Mouse (Mus musculus): ENCODE measurements at regions not wholly inside any gene's neighbourhood (a gene's known extent, or its start where the extent isn't known, plus 50 kb on each side); places are given as distances from the start of the nearest gene placed in this dataset.

DNA sequence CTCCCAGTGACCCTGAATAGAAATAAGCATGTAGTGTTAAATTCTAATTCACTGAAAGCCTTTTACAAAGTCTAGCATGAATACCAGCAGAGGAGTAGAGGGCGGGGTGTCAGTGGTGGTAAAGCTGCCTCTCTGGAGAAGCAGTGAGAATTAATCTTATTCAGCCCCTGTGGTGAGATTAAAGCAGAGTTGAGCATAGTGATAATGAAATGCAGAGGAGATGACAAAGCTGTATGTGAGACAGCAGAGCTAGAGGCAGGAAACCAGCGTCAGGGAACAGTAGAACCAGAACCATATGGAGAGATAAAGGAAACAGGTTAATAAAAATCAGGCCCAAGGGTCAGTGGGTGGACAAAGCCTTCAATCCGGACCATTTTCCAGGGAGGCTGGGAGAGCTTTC is 1827.2 kb downstream of the Poteg start:
- H3K4me1 ChIP-seq (replicated peaks), result peaks cover 8% of the 10 kb centered on the region; the same call in 1 of the 2 replicates
- WGBS, result 24% methylated on average over 3 of the region's 3 CpGs
- H3K27ac ChIP-seq, result no peak overlapping the region
- no peaks in the 10 kb centered on the region for H3K9me3 ChIP-seq
- H3K36me3 ChIP-seq, result no peaks in the 10 kb centered on the region
- no peak overlapping the region for H3K4me3 ChIP-seq
- no peak for DNase-seq (ENCODE audit: low spot score)
- no peaks in the 10 kb centered on the region for H3K27me3 ChIP-seq (ENCODE audit: insufficient read depth, poor library complexity, severe bottlenecking)

GRCm38 (mm10) chr8:29278711-29279110 is 1831.2 kb downstream of the Poteg start:
- DNase-seq (ENCODE audit: low spot score), result no peak
- Histone ChIP-seq H3K9me3 (no peaks in the 10 kb centered on the region), H3K36me3 (no peaks in the 10 kb centered on the region), H3K27me3 (ENCODE audit: insufficient read depth, poor library complexity, severe bottlenecking) (no peaks in the 10 kb centered on the region), H3K27ac (no peak overlapping the region), H3K4me1 (replicated peaks) (peaks cover 8% of the 10 kb centered on the region; the same call in 1 of the 2 replicates), H3K4me3 (no peak overlapping the region)
- WGBS, result 87% methylated on average over 2 of the region's 2 CpGs

- Histone ChIP-seq H3K27ac (no peak overlapping the region), H3K4me1 (replicated peaks) (peaks cover 8% of the 10 kb centered on the region; the same call in 1 of the 2 replicates), H3K4me3 (no peak overlapping the region), H3K36me3 (no peaks in the 10 kb centered on the region), H3K9me3 (no peaks in the 10 kb centered on the region), H3K27me3 (ENCODE audit: insufficient read depth, poor library complexity, severe bottlenecking) (no peaks in the 10 kb centered on the region)
- DNase-seq (ENCODE audit: low spot score), result no peak
- 43% methylated on average over 3 of the region's 3 CpGs for WGBS
These were observed 1831.8 kb downstream of the Poteg start for GRCm38 (mm10) chr8:29279276-29279675.

DNA sequence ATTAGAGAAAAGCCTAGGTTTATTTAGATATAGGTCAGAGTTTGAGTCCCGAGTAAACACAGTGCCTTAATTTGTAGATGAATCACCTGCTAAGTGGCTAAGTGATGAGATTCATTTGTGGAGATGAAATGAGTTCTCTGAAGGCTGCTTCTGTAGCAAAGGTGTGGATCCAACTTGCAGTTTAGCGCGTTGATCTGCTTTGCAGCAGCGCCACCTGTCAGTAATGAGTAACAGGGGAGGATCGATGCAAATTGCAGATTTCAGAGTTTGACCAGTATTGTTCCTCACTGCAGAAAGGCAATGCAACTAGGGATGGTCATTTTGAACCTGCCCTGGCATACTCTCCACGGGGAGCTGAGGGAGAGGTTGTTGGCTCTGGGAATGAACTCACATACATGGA is 1842.9 kb downstream of the Poteg start:
- Histone ChIP-seq H3K36me3 (no peaks in the 10 kb centered on the region), H3K27me3 (ENCODE audit: insufficient read depth, poor library complexity, severe bottlenecking) (no peaks in the 10 kb centered on the region), H3K27ac (no peak overlapping the region), H3K4me1 (replicated peaks) (0 out of 2 replicates have a peak, but pooled peaks cover 3% of the 10 kb centered on the region), H3K4me3 (no peak overlapping the region), H3K9me3 (no peaks in the 10 kb centered on the region)
- WGBS, result 9% methylated on average over 6 of the region's 6 CpGs
- peak; percentile 36 for DNase-seq (ENCODE audit: low spot score)
